Mouse (Mus musculus): Measurements from ENCODE around the gene Tbx3.

DNA sequence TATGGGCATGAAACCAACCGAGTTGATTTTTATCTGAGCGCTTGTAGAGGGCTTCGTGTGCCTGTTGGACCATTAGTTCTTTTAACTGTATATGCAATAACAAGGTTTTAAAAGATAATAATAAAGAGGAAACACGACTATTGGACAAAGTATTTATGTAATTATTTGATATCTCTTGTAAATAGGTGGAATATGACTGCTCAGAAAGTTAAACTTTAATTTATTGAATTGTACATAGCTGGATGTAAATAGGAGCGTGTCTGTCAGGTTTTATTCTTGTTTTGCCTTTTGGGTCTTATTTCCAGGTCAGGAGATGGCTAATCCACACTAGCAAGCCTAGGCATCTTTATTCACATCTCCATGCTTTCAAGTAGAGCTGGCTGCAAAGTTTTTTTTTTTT is 13.4 kb downstream of the Tbx3 start:
- TF ChIP-seq CTCF (IDR thresholded peaks at IDR 0.05; ENCODE audit: low read depth) (no peak), EP300 (IDR thresholded peaks at IDR 0.05; ENCODE audit: low read depth) (no peak)
